Mouse (Mus musculus) heart, embryonic 11.5 days (tissue): Measurements from ENCODE around the gene Stx19. TPM values are rescaled to one million over a fixed set of nuclear protein-coding genes. Genes with fewer than 3 reads are reported as not detected.

Source experiments
- ATAC-seq: fragments of 200-750 bp; cut with Nextera tagmentation; replicated peaks from 2 replicates; pipeline ENCODE4 v1.8.0; 2017; ENCODE audit warnings: moderate library complexity; ENCODE audit not compliant: insufficient number of reproducible peaks, low FRiP score, low TSS enrichment
- H3K27ac ChIP-seq: fragments of 300-500 bp; sonication (generic); 2 replicates; pipeline ENCODE4 v1.5.1; 2014; ENCODE audit warnings: mild to moderate bottlenecking, low read depth, low read length
- H3K27me3 ChIP-seq: fragments of 300-500 bp; sonication (generic); 2 replicates; pipeline ENCODE4 v1.6.1; 2014; ENCODE audit warnings: mild to moderate bottlenecking, low read length, mixed read lengths; ENCODE audit not compliant: control insufficient read depth, insufficient read depth
- H3K36me3 ChIP-seq: fragments of 300-500 bp; sonication (generic); 2 replicates; pipeline ENCODE4 v1.6.1; 2014; ENCODE audit warnings: mild to moderate bottlenecking, low read length, moderate library complexity, mixed read lengths; ENCODE audit not compliant: control insufficient read depth, insufficient read depth
- H3K4me1 ChIP-seq: fragments of 300-500 bp; sonication (generic); 2 replicates; pipeline ENCODE4 v1.6.1; 2014; ENCODE audit warnings: low read length; ENCODE audit not compliant: control insufficient read depth, insufficient read depth
- H3K4me2 ChIP-seq: fragments of 300-500 bp; sonication (generic); 2 replicates; pipeline ENCODE4 v1.6.1; 2014; ENCODE audit warnings: mild to moderate bottlenecking, moderate library complexity
- H3K4me3 ChIP-seq: fragments of 300-500 bp; sonication (generic); 2 replicates; pipeline ENCODE4 v1.5.1; 2014; ENCODE audit warnings: low read depth, low read length
- H3K9ac ChIP-seq: fragments of 300-500 bp; sonication (generic); 2 replicates; pipeline ENCODE4 v1.6.1; 2014; ENCODE audit warnings: mild to moderate bottlenecking, low read depth, low read length, moderate library complexity
- H3K9me3 ChIP-seq: fragments of 300-500 bp; sonication (generic); replicated peaks from 2 replicates; pipeline ENCODE4 v1.6.1; 2016; ENCODE audit warnings: low read length; ENCODE audit not compliant: control insufficient read depth
- WGBS: fragments of 180-500 bp; shearing (Covaris S2); extraction: QIAGEN DNeasy Blood & Tissue Kit; methylation state at CpG from one replicate; pipeline ENCODE4 v1.1.7; 2014; ENCODE audit not compliant: insufficient replicate concordance; 5-methylcytosine and 5-hydroxymethylcytosine counted together
- polyA plus RNA-seq: library from polyadenylated mRNA; unstranded; fragments of >200 nt; fragmentation: Nextera tagmentation; extraction: Ambion mirVana; gene quantifications from 2 replicates; pipeline ENCODE4 v1.2.1, GENCODE M21; 2014

Gene Stx19
- 0.21 TPM in 1 of 2 replicates, not detected in the other for polyA plus RNA-seq

- ATAC-seq = no peak
- no peaks in the 10 kb centered on the region for H3K9me3 ChIP-seq
Measured at GRCm38 (mm10) chr16:62814491-62814890, at the start of gene Stx19. TSS of gene Stx19 (plus strand) at chr16:62814676.

DNA sequence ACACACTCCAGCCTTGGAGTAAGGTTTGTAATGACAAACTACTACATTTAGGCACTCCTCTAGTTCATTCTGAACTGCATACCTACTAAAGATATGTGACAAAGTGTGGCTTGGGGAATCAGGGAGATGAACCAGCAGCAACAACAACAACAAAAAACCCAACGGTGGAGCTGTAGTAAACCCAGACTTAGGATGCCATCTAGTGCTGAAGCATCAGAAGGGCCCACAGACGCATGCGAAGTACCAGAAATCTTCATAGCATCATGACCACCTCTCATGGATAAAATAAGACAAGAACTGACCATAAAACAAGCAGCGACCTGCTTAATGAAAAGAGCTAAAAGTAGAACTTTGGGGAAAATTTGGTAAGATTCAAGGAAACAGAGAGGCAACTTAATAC, 41.0 kb upstream of the Stx19 start:
- Histone ChIP-seq H3K27ac (no peak overlapping the region), H3K36me3 (no peaks in the 10 kb centered on the region), H3K9ac (no peak overlapping the region), H3K4me3 (no peak overlapping the region), H3K4me1 (no peaks in the 10 kb centered on the region), H3K9me3 (no peaks in the 10 kb centered on the region), H3K4me2 (no peak overlapping the region), H3K27me3 (no peaks in the 10 kb centered on the region)
- WGBS = 63% methylated on average over 4 of the region's 4 CpGs
- no peak for ATAC-seq

More at GRCm38 (mm10) chr16:62814491-62814890, at the start of gene Stx19:
- Histone ChIP-seq H3K9ac (no peak within 1 kb of the TSS), H3K36me3 (no peaks in the 10 kb centered on the region), H3K4me3 (no peak within 1 kb of the TSS), H3K4me2 (no peak within 1 kb of the TSS), H3K27ac (no peak within 1 kb of the TSS), H3K4me1 (no peaks in the 10 kb centered on the region), H3K27me3 (no peaks in the 10 kb centered on the region)
- 79% methylated on average over 5 of the region's 5 CpGs for WGBS

DNA sequence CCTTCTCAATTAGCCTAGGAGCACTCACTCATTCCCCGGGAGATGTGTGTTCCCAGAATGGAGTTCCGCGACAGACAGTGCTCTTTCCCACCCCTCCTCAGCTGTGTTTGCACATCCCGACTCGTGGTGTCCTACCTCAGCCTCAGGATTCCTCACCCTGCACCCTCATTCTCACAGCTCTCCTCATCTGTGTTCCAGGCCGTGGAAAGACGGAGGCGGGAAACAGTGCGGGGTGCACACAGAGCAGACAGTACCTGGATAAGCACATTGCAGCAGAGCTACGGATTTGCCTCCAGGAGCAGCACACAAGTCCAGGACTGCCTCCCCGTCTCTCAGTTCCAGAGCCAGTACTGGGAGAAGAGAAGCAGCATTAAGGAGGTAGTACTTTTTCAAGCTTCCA, 38.4 kb upstream of the Stx19 start:
- 83% methylated on average over 11 of the region's 11 CpGs for WGBS
- no peak overlapping the region for H3K9ac ChIP-seq
- H3K4me3 ChIP-seq = no peak overlapping the region
- no peaks in the 10 kb centered on the region for H3K27me3 ChIP-seq
- no peaks in the 10 kb centered on the region for H3K9me3 ChIP-seq
- no peaks in the 10 kb centered on the region for H3K36me3 ChIP-seq
- no peaks in the 10 kb centered on the region for H3K4me1 ChIP-seq
- no peak overlapping the region for H3K4me2 ChIP-seq
- ATAC-seq = no peak
- no peak overlapping the region for H3K27ac ChIP-seq

DNA sequence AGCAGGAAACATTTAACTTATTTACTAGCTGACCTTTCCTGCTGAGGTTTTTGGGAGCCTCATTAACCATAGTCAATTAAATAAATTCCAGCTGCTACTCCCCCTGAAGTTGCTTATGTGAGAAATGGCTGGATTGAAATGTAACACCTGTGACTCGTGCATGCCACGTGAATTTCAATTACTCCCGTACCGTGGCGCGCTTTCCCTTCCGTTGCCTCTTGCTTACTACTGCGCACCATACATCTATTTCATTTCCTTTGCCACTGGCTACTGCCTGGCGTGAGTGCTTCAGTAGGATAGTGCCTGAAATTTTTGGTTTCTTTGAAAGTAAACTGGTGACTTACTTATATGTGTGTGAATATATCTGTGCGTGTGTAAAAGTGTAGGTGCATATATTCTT, 36.2 kb upstream of the Stx19 start:
- WGBS = 87% methylated on average over 10 of the region's 10 CpGs

DNA sequence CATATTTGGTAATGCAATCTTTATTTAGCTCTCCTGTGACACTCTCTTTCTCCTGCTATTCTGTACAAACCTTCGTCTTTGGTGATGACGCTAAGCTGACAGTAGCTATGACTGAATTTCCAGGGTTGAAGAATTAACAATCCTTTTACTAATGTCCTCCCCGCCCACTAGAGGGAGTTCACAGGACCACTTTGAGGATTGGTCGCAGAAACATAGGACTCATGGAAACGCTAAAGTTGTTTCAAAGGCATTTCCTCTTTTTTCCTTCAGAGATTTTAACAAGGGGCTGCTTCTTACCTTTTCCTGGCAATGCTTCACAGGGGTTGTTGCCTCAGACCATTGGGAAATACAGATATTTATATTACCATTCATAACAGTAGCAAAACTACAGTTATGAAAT, 32.2 kb upstream of the Stx19 start:
- no peak overlapping the region for H3K9ac ChIP-seq
- H3K27ac ChIP-seq = no peak overlapping the region
- no peak for ATAC-seq
- no peak overlapping the region for H3K4me3 ChIP-seq
- no peak overlapping the region for H3K4me2 ChIP-seq
- no peaks in the 10 kb centered on the region for H3K36me3 ChIP-seq
- no peaks in the 10 kb centered on the region; the same call in 1 of the 2 replicates for H3K4me1 ChIP-seq
- no peaks in the 10 kb centered on the region for H3K27me3 ChIP-seq
- no peaks in the 10 kb centered on the region for H3K9me3 ChIP-seq
- WGBS = 65% methylated on average over 5 of the region's 5 CpGs

More for the DNA sequence above, 36.2 kb upstream of the Stx19 start:
- Histone ChIP-seq H3K4me3 (no peak overlapping the region), H3K4me1 (no peaks in the 10 kb centered on the region), H3K36me3 (no peaks in the 10 kb centered on the region), H3K27ac (no peak overlapping the region), H3K9ac (no peak overlapping the region), H3K9me3 (no peaks in the 10 kb centered on the region), H3K27me3 (no peaks in the 10 kb centered on the region), H3K4me2 (no peak overlapping the region)
- ATAC-seq = no peak

DNA sequence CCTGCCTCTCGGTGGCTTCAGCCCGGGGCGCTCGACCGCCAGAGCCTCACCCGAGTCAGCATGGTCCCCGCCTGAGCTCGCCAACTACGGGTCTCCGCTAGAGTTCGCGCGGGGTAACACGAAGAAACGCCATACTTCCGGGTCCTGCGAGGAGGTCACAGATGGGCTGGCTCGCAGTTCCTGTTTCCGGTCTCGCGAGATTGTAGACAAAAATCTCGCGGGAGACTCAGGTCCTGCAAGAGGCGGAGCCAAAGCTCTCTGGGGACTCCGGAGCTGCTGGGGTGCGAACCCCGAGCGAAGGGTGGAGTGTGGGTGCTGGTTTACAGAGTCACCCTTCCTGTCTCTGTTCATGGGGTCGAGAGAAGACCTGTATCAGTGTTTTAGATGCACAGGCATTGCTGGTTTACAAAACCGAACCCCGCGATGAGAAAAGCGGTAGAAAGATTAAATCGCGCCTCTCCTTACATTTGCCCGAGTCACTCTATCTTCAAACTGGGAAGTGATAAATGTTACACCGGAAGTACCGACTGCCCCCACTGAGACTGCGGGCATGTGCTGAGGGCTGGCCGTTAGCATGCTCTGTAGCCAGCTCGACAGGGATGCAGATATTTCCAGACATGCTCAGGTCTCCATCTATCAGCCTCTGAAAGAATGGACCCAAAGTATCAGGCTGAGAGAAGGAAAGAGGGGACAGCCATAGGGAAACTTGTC, 27.7 kb upstream of the Stx19 start, which contains the start of gene Nsun3:
Gene Nsun3, minus strand, starts transcription at position 198 of the 711 bp plus-strand sequence.
- ATAC-seq = peak; percentile 95
- Histone ChIP-seq H3K27me3 (no peaks in the 10 kb centered on the region), H3K36me3 (no peaks in the 10 kb centered on the region), H3K9me3 (no peaks in the 10 kb centered on the region), H3K4me2 (peak within 1 kb of the TSS; percentile 85), H3K9ac (peak within 1 kb of the TSS; percentile 94), H3K4me1 (no peaks in the 10 kb centered on the region; the same call in 1 of the 2 replicates), H3K27ac (peak within 1 kb of the TSS; percentile 86), H3K4me3 (peak within 1 kb of the TSS; percentile 81)
- 2% methylated on average over 41 of the region's 41 CpGs for WGBS

- H3K4me3 ChIP-seq = no peak overlapping the region
- 85% methylated on average over 1 of the region's 1 CpGs for WGBS
- H3K4me1 ChIP-seq = no peaks in the 10 kb centered on the region
- H3K9me3 ChIP-seq = no peaks in the 10 kb centered on the region
- H3K27me3 ChIP-seq = no peaks in the 10 kb centered on the region
- no peak overlapping the region for H3K27ac ChIP-seq
- no peak for ATAC-seq
- H3K4me2 ChIP-seq = no peak overlapping the region
- no peaks in the 10 kb centered on the region for H3K36me3 ChIP-seq
- H3K9ac ChIP-seq = no peak overlapping the region
Measured at GRCm38 (mm10) chr16:62796608-62797007, 17.9 kb upstream of the Stx19 start.

DNA sequence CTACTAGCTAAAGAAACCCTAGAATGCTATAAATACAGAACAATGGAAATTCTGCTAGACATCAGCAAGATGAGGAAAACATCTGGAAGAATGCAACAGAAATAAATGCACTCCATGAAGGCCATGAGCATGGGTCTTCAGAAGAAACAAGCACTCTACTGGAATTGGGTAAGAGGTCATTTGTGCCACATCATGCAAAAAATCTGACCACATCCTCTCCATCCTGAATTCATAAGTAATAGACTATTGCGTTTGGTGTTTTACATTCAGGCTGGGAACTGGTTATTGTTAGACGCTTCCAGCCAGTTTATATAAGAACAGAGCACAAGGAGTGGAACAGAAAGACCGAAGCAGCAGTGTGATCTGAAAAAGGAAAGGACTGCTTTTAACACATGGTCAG, 15.7 kb upstream of the Stx19 start:
- ATAC-seq = no peak
- Histone ChIP-seq H3K27me3 (no peaks in the 10 kb centered on the region), H3K36me3 (no peaks in the 10 kb centered on the region), H3K4me1 (no peaks in the 10 kb centered on the region), H3K9me3 (no peaks in the 10 kb centered on the region), H3K27ac (no peak overlapping the region), H3K9ac (no peak overlapping the region), H3K4me2 (no peak overlapping the region), H3K4me3 (no peak overlapping the region)
- 90% methylated on average over 3 of the region's 3 CpGs for WGBS

GRCm38 (mm10) chr16:62799426-62799825, 15.1 kb upstream of the Stx19 start:
- H3K9ac ChIP-seq = no peak overlapping the region
- WGBS = 58% methylated on average over 4 of the region's 4 CpGs
- peak overlapping the region; percentile 10; the same call in 1 of the 2 replicates for H3K27ac ChIP-seq
- H3K36me3 ChIP-seq = no peaks in the 10 kb centered on the region
- H3K4me3 ChIP-seq = no peak overlapping the region
- ATAC-seq = no peak
- H3K9me3 ChIP-seq = no peaks in the 10 kb centered on the region
- no peak overlapping the region for H3K4me2 ChIP-seq
- H3K27me3 ChIP-seq = no peaks in the 10 kb centered on the region
- H3K4me1 ChIP-seq = no peaks in the 10 kb centered on the region
